Comparison of ENCODE assay signal across 8 mouse cellular contexts in genomic region chr7:92776647-92777046, GRCm38 (mm10). TPM values are rescaled to one million over a fixed set of nuclear protein-coding genes. Genes with fewer than 3 reads are reported as not detected.
DNase-seq lines count a peak whose midpoint lies in the region; ATAC-seq lines count a peak whose summit lies in the region.

No protein-coding gene starts in this region.

- 0 out of 2 replicates have a peak overlapping the region, but pooled peaks have one; percentile 15 for H3K4me3 ChIP-seq in limb, embryonic 11.5 days (ENCODE audit: low read depth, low read length)
- H3K4me3 ChIP-seq in stomach, embryonic 16.5 days (replicated peaks; ENCODE audit: low read length): no peak overlapping the region

- peaks cover 19% of the 10 kb centered on the region for H3K4me1 ChIP-seq in limb, embryonic 11.5 days (ENCODE audit: control insufficient read depth, insufficient read depth, low read length)
- peaks cover 23% of the 10 kb centered on the region for H3K4me1 ChIP-seq in stomach, embryonic 16.5 days (ENCODE audit: control insufficient read depth, insufficient read depth, low read length)

- peak; percentile 52 for DNase-seq in cerebellum, adult 9-10 months
- no peak for DNase-seq in cerebellum, postnatal 4 days (ENCODE audit: low spot score in 2 of 2)
- peak; percentile 24 for DNase-seq in right cerebral cortex, postnatal 25 days
- no peak for DNase-seq in right cerebral cortex, adult 2 months (ENCODE audit: low spot score in 2 of 2)
- peak; percentile 44 for DNase-seq in limb, embryonic 11.5 days (ENCODE audit: low spot score)
- DNase-seq in adrenal gland, postnatal 14 days: no peak
- DNase-seq in urinary bladder, postnatal 10 days (ENCODE audit: low spot score): no peak

- no peaks in the 10 kb centered on the region; the same call in 1 of the 2 replicates for H3K36me3 ChIP-seq in limb, embryonic 11.5 days (ENCODE audit: control insufficient read depth, insufficient read depth, low read length)
- no peaks in the 10 kb centered on the region for H3K36me3 ChIP-seq in stomach, embryonic 16.5 days (ENCODE audit: control insufficient read depth, insufficient read depth, low read length)

- peak overlapping the region; percentile 91 for H3K27ac ChIP-seq in limb, embryonic 11.5 days (replicated peaks; ENCODE audit: low read depth, low read length)
- peak overlapping the region; percentile 76 for H3K27ac ChIP-seq in stomach, embryonic 16.5 days (ENCODE audit: low read length)

- no peaks in the 10 kb centered on the region for H3K27me3 ChIP-seq in limb, embryonic 11.5 days (ENCODE audit: control insufficient read depth, insufficient read depth, low read length)
- H3K27me3 ChIP-seq in stomach, embryonic 16.5 days (ENCODE audit: control insufficient read depth, insufficient read depth, low read length): no peaks in the 10 kb centered on the region

- ATAC-seq in limb, embryonic 11.5 days (ENCODE audit: insufficient number of reproducible peaks, low FRiP score, low TSS enrichment, low read depth): peak; percentile 56
- ATAC-seq in stomach, embryonic 16.5 days (ENCODE audit: insufficient read depth, low FRiP score): no peak

- peak overlapping the region; percentile 41; the same call in 1 of the 2 replicates for H3K9ac ChIP-seq in limb, embryonic 11.5 days (ENCODE audit: low read length)
- H3K9ac ChIP-seq in stomach, embryonic 16.5 days (ENCODE audit: low read length): no peak overlapping the region

- 31% methylated on average over 4 of the region's 4 CpGs for WGBS in limb, embryonic 11.5 days
- 58% methylated on average over 4 of the region's 4 CpGs for WGBS in stomach, embryonic 16.5 days

- peak overlapping the region; percentile 46; the same call in 1 of the 2 replicates for H3K4me2 ChIP-seq in limb, embryonic 11.5 days (ENCODE audit: low read depth, severe bottlenecking)
- H3K4me2 ChIP-seq in stomach, embryonic 16.5 days (ENCODE audit: low read depth, low read length): peak overlapping the region; percentile 41; the same call in 1 of the 2 replicates

- H3K9me3 ChIP-seq in limb, embryonic 11.5 days (ENCODE audit: control insufficient read depth, low read length): no peaks in the 10 kb centered on the region
- no peaks in the 10 kb centered on the region for H3K9me3 ChIP-seq in stomach, embryonic 16.5 days (replicated peaks; ENCODE audit: control insufficient read depth, low read length)

RNA-seq across cellular contexts. Expression of gene Rab30, which starts 35.2 kb away (rescaled TPM):
- polyA plus RNA-seq in limb, embryonic 11.5 days (2014; fragmentation: Nextera tagmentation; extraction: Ambion mirVana): 11.5 and 11.9 TPM in 2 replicates
- 20.9 and 24.1 TPM in 2 replicates for polyA plus RNA-seq in stomach, embryonic 16.5 days (2015; fragmentation: Nextera tagmentation; extraction: Ambion mirVana)
- total RNA-seq in adrenal gland, postnatal 14 days (2021): 6.4 and 6.8 TPM in 2 replicates

Comparison
In these comparisons a context has a peak if more than half of its experiments do, and no peak if none do; other contexts are left out.
1. DNase-seq: peak in cerebellum, adult 9-10 months (single experiment), right cerebral cortex, postnatal 25 days (single experiment) and limb, embryonic 11.5 days (single experiment); none in cerebellum, postnatal 4 days (0 of 2), right cerebral cortex, adult 2 months (0 of 2), adrenal gland, postnatal 14 days (single experiment) and urinary bladder, postnatal 10 days (single experiment).